Mouse (Mus musculus) hindbrain, embryonic 10.5 days (tissue): ENCODE results near the gene Inka1. TPM values are rescaled to one million over a fixed set of nuclear protein-coding genes. Genes with fewer than 3 reads are reported as not detected.

Experiments used
- DNase-seq: peaks from one replicate; pipeline ENCODE4 v3.0.0-alpha.2; 2017; ENCODE audit warnings: low spot score
- H3K27ac ChIP-seq: fragments of 300-500 bp; sonication (generic); 2 replicates; pipeline ENCODE4 v1.5.1; 2016; ENCODE audit warnings: mild to moderate bottlenecking, moderate library complexity
- H3K27me3 ChIP-seq: fragments of 300-500 bp; sonication (generic); 2 replicates; pipeline ENCODE4 v1.6.1; 2016; ENCODE audit warnings: mild to moderate bottlenecking; ENCODE audit not compliant: poor library complexity, insufficient read depth, severe bottlenecking
- H3K36me3 ChIP-seq: fragments of 300-500 bp; sonication (generic); 2 replicates; pipeline ENCODE4 v1.6.1; 2016; ENCODE audit warnings: mild to moderate bottlenecking, moderate library complexity
- H3K4me1 ChIP-seq: fragments of 300-500 bp; sonication (generic); replicated peaks from 2 replicates; pipeline ENCODE4 v1.6.1; 2016; ENCODE audit warnings: mild to moderate bottlenecking
- H3K4me3 ChIP-seq: fragments of 300-500 bp; sonication (generic); 2 replicates; pipeline ENCODE4 v1.5.1; 2016; ENCODE audit warnings: mild to moderate bottlenecking, moderate library complexity
- H3K9me3 ChIP-seq: fragments of 300-500 bp; sonication (generic); 2 replicates; pipeline ENCODE4 v1.6.1; 2016; ENCODE audit warnings: mild to moderate bottlenecking, moderate library complexity
- WGBS: fragments of 180-500 bp; shearing (Covaris S2); methylation state at CpG from one replicate; pipeline ENCODE4 v1.1.7; 2016; 5-methylcytosine and 5-hydroxymethylcytosine counted together
- polyA plus RNA-seq: library from polyadenylated mRNA; unstranded; fragments of >200 nt; fragmentation: Nextera tagmentation; extraction: Ambion mirVana; gene quantifications from 2 replicates; pipeline ENCODE4 v1.2.1, GENCODE M21; 2016

Inka1 gene
- polyA plus RNA-seq, 1 experiment from 2014 or later = 61.0 TPM

DNA sequence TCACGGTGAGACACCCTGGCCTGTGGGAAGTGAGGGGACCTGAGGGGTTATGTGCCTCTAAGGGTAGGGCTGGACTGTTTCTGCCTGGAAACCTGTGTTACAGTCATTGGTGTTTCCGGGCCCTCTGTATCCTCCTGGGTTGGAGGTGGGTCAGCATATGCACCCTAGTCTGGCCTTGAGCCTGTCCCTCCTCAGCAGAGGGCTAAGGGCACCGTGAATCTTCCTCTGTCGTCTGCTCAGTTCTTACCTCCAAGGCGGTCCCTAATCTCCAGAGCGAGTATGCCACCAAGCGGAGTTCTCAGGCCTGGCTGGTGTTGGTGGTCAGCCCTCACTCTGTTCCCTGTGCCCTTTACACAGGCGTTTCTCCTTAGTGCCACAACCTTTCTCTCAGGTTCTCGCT, 22.8 kb downstream of the Inka1 start:
- WGBS = 87% methylated on average over 9 of the region's 9 CpGs
- H3K9me3 ChIP-seq = no peaks in the 10 kb centered on the region
- H3K4me1 ChIP-seq = peaks cover 16% of the 10 kb centered on the region
- H3K27ac ChIP-seq = no peak overlapping the region
- peaks cover 98% of the 10 kb centered on the region for H3K36me3 ChIP-seq
- H3K4me3 ChIP-seq = no peak overlapping the region
- H3K27me3 ChIP-seq = no peaks in the 10 kb centered on the region
- no peak for DNase-seq

DNA sequence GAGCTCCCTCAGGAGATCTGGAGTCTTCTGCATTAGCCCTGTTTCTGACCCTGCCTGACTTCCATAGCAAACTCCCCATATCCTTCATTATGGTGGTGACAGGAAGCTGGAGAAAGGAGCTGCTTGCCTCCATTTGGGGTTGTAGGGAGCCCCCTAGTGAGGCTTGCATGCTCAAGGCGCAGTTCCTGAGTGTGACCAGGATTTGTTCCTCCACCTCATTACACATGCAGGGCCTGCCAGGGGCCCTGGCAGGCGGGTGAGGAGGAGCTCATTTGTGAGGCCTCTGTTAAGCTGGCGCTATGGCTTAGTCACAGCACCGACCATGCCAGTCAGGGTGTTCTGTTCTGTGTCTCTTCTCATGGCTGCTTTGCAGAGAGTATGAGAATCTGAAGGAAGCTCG, 23.8 kb downstream of the Inka1 start:
- Histone ChIP-seq H3K9me3 (no peaks in the 10 kb centered on the region), H3K4me1 (peaks cover 25% of the 10 kb centered on the region), H3K27me3 (no peaks in the 10 kb centered on the region), H3K36me3 (peaks cover 100% of the 10 kb centered on the region), H3K4me3 (no peak overlapping the region), H3K27ac (no peak overlapping the region)
- no peak for DNase-seq
- WGBS = 62% methylated on average over 5 of the region's 5 CpGs

DNA sequence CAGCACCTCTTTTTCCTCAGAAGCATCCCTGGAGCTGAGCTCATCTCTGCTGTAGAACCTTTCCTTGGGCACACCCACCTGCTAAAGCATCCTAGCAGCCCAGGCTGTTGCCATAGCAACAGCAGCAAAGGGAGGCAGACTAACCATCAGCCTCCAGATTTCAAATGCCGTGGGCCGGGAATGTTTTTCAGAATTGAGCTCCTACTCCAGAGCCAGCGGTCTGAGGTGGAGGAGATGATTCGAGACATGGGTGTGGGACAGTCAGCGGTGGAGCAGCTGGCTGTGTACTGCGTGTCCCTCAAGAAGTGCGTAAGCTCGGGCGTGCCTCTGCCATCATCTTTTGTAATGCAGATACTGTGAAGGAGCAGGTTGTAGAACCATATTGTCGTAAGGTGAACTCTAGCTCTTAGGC, 24.3 kb downstream of the Inka1 start:
- WGBS = 81% methylated on average over 10 of the region's 10 CpGs
- peaks cover 29% of the 10 kb centered on the region for H3K4me1 ChIP-seq
- no peak overlapping the region for H3K27ac ChIP-seq
- peaks cover 100% of the 10 kb centered on the region for H3K36me3 ChIP-seq
- H3K4me3 ChIP-seq = no peak overlapping the region
- H3K9me3 ChIP-seq = no peaks in the 10 kb centered on the region
- no peak for DNase-seq
- no peaks in the 10 kb centered on the region for H3K27me3 ChIP-seq

DNA sequence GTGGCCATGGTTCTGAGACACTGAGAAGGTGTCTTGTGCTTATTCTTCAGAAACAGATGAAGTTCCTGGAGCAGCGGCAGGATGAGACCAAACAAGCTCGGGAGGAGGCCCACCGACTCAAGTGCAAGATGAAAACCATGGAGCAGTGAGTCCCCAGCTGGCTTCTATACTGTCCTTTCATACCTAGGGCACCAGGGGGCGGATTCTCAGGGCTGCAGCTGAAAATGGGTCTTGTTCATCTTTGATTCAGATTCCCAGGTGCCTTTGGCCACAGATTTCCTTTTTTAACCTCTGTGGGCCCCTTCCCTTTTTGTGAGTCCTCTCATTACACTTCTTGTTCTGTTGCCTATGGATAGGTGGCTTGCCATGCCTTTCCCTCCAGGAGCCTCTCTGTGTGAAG, 24.8 kb downstream of the Inka1 start:
- H3K9me3 ChIP-seq = no peaks in the 10 kb centered on the region
- H3K36me3 ChIP-seq = peaks cover 100% of the 10 kb centered on the region
- DNase-seq = no peak
- no peaks in the 10 kb centered on the region for H3K27me3 ChIP-seq
- H3K4me1 ChIP-seq = peaks cover 30% of the 10 kb centered on the region
- no peak overlapping the region for H3K4me3 ChIP-seq
- H3K27ac ChIP-seq = no peak overlapping the region
- WGBS = 82% methylated on average over 4 of the region's 4 CpGs

DNA sequence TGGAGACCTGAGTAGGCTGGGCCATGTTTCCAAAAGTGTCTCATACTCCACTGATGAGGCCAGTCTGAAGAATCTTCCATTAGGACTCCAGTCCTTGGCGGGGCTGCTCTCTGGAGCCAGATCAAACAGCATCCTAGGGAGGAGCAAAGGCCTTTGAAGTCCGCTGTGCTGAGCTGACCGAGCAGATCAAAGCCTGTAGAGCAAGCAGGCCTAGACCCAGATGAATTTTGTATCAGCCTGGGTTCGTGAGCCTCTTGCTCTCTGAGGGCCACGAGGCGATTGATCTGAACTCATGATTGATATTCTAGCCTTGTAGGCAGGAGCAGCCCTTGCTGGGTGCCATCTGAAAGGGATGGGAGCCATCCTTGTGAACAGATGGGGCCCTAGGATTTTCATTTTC, 25.8 kb downstream of the Inka1 start:
- no peaks in the 10 kb centered on the region for H3K27me3 ChIP-seq
- peaks cover 35% of the 10 kb centered on the region for H3K4me1 ChIP-seq
- H3K27ac ChIP-seq = no peak overlapping the region
- DNase-seq = no peak
- H3K36me3 ChIP-seq = peaks cover 97% of the 10 kb centered on the region
- WGBS = 74% methylated on average over 6 of the region's 6 CpGs
- H3K4me3 ChIP-seq = no peak overlapping the region
- H3K9me3 ChIP-seq = no peaks in the 10 kb centered on the region

DNA sequence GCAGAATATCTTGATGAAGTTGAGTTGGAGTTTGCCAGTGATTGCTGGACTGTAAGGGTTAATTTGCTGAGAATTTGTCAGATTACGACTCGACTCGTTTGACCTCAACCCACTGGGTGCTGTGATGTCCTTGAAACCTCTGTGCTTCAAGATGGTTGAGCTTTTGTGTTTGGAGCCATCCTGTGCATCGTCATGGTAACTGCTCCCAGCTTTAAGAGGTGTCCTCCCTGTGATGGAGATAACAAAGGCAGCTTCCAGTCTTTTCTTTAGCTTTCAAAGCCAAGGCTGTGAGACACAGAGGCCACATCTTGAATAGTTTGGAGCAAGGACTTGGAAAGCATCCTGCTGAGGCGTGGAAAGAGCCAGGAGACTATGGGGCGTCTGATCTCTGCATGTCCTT, 28.5 kb downstream of the Inka1 start:
- Histone ChIP-seq H3K27ac (peak overlapping the region; percentile 30; the same call in 1 of the 2 replicates), H3K9me3 (no peaks in the 10 kb centered on the region), H3K4me3 (no peak overlapping the region), H3K4me1 (peaks cover 38% of the 10 kb centered on the region), H3K27me3 (no peaks in the 10 kb centered on the region), H3K36me3 (peaks cover 75% of the 10 kb centered on the region)
- DNase-seq = no peak
- 43% methylated on average over 6 of the region's 6 CpGs for WGBS

DNA sequence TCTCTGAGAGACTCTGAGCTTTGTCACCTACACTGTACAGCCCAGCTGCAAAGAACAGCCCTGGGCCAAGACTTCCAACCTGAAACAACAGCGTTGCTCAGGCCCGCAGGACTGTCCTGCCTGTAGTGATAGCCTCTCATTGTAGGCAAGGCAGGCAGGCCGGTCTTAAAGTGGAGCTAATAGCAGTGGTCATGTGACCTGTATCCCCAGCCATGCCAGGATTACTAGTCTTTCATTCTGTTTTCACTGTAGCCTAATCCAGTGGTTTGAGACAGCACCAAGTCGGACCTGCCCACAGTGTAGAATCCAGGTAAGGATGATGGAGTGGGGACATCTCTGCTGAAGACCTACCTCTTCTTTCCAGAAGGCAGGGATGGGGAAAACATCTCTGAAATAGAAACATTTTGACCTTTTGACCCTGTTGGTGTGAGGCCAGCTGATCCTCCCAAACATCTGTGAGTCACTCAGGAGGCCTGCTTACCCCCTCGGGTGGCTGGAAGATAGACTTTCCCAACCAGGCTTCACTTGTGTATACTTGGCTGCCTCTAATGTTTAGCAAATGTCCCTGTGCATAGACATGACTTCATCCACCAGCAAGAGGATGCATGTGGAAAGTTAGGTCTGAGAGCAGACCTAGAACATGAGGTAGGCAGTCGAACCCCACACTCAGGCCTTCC, 29.9 kb downstream of the Inka1 start:
- Histone ChIP-seq H3K36me3 (peaks cover 61% of the 10 kb centered on the region), H3K9me3 (no peaks in the 10 kb centered on the region), H3K4me1 (peaks cover 38% of the 10 kb centered on the region), H3K4me3 (no peak overlapping the region), H3K27ac (no peak overlapping the region), H3K27me3 (no peaks in the 10 kb centered on the region)
- WGBS = 84% methylated on average over 6 of the region's 6 CpGs
- no peak for DNase-seq

DNA sequence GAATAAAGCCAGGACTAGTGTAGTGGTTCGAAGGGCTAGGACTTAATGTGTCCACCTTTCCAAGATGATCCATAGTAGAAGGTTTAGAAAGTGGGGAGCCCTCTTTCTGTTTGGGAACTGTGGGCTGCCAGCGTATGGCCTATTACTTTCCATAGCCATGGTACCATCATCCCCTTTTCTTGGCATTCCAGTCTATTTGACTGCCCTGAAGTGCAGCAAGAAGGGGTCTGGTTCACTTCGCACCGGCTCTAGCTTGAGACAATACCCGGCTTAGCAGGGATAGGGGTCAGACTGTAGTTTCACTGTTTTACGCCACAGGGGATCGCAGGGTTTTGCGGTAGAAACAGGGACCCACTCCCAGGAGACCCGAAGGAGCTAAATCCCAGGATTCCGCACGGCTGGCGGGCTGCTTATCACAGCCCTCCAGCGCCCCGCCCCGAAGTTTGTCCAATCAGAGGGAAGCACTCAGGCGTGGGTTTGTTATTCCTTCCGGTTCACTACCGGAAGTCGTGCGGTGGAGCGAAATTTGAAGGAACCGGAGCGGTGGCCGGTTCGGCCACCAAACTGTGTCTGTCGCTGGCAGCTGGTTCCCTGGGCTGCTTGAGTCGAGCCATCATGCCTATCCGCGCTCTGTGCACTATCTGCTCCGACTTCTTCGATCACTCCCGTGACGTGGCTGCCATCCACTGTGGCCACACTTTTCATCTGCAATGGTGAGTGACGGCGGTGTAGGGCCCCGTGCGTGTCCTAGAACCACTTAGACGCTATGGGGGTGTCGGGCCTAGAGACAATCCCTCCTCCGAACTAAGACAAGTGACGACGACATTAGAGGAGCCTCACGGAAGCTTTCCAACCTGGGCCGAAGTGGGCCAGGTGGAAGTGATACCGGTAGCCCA, 35.0 kb downstream of the Inka1 start:
- DNase-seq = peak; percentile 93
- peaks cover 36% of the 10 kb centered on the region for H3K36me3 ChIP-seq
- H3K4me1 ChIP-seq = peaks cover 26% of the 10 kb centered on the region
- H3K27ac ChIP-seq = peak overlapping the region; percentile 91
- no peaks in the 10 kb centered on the region for H3K27me3 ChIP-seq
- WGBS = 13% methylated on average over 45 of the region's 45 CpGs
- peak overlapping the region; percentile 86 for H3K4me3 ChIP-seq
- H3K9me3 ChIP-seq = no peaks in the 10 kb centered on the region

DNA sequence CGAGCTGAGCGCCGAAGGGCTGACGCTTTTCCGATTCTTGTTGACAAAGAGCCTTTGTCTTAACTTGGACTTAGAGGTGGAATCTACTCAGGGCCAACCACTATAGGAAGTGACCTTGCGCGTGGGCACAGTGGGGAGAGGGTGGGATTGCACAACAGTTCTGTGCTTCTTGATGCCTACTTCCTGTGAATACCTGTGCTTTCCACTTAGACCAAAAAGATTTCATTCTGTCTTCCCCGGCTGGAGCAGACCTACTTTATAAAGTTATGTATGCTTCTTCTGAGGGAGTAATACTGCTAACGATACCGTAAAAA, 35.8 kb downstream of the Inka1 start, which contains the start of gene Traip:
Traip (plus strand) TSS at position 215 of the 314 bp plus-strand sequence.
- WGBS = 90% methylated on average over 10 of the region's 10 CpGs
- Histone ChIP-seq H3K4me3 (peak within 1 kb of the TSS; percentile 86), H3K27ac (peak within 1 kb of the TSS; percentile 91), H3K36me3 (peaks cover 32% of the 10 kb centered on the region), H3K4me1 (peaks cover 23% of the 10 kb centered on the region), H3K9me3 (no peaks in the 10 kb centered on the region), H3K27me3 (no peaks in the 10 kb centered on the region)
- no peak for DNase-seq

DNA sequence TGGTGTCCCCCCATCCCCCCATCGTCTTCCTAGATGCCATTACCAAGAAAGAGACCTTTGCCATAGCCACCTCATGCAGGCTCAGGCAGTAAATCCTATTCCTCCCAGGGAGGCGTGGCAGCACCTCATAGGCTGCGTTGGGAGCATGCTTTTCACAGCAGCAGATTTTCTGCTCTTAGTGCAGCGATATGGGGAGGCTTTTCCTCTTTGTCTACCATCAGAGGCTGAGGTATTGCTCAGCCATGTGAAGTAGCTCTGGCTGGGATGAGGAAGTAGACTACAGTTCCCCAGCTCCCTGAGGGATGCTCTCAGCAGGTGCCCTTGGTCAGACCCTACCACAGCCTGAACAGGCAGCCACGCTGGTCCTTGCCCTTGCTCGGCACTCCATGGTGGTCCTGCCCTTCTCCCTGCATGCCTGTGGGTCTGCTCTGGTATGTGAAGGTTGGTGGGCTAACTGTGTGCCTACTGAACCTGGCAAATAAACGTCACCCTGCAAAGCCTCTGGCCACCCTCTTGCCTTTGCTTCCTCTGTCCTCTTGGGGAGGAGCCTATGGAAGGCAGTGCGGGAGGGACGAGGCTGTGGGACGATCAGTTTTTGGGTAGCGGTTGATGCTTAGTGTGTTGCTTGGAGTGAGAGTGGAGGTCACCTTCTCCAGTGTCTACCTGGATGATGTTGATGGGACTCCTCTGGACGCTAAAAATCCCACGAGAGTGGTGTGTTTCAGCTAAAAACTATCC, 36.3 kb downstream of the Inka1 start:
- Histone ChIP-seq H3K4me1 (peaks cover 23% of the 10 kb centered on the region), H3K27me3 (no peaks in the 10 kb centered on the region), H3K27ac (no peak overlapping the region), H3K36me3 (peaks cover 32% of the 10 kb centered on the region), H3K9me3 (no peaks in the 10 kb centered on the region), H3K4me3 (no peak overlapping the region)
- DNase-seq = no peak
- 82% methylated on average over 13 of the region's 13 CpGs for WGBS

DNA sequence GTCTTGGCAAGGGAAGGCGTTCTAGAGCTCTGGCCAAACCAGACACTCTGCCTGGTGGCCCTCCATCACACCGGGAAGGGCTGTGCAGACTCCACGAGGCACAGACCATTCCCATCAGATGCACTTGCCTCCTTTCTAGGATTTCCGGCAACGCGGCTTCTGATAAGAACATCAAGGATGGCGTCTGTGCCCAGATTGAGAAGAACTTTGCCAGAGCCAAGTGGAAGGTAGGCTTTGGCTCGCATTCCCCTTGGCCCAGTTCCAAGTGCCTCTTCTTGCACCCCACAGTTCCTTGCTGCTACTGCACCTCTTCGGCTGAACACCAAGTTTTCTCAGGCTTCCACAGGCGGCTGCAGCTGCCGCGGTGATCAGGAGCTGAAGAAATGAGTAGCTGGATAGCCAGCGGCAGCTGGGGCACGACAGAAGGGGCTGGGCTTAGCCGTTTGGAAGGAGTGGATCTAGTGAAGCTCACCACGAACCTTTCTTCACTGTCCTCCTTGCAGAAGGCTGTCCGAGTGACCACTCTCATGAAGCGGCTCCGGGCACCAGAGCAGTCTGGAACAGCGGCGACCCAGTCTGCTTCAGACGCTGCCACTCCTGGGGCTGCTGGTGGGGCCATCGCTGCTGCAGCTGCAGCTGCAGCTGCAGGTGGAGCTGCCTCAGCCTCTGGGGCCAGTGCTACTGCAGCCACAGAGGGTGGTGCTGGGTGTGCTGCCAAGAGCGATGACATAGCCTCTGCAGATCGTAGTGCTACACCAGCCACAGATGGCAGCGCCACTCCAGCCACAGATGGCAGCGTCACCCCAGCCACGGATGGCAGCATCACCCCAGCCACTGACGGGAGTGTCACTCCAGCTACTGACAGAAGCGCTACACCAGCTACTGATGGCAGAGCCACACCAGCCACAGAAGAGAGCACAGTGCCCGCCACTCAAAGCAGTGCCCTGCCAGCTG, 38.2 kb downstream of the Inka1 start:
- no peak overlapping the region for H3K27ac ChIP-seq
- H3K9me3 ChIP-seq = no peaks in the 10 kb centered on the region
- H3K4me3 ChIP-seq = no peak overlapping the region
- no peaks in the 10 kb centered on the region for H3K27me3 ChIP-seq
- peaks cover 26% of the 10 kb centered on the region for H3K36me3 ChIP-seq
- peaks cover 22% of the 10 kb centered on the region for H3K4me1 ChIP-seq
- 91% methylated on average over 31 of the region's 31 CpGs for WGBS
- no peak for DNase-seq

DNA sequence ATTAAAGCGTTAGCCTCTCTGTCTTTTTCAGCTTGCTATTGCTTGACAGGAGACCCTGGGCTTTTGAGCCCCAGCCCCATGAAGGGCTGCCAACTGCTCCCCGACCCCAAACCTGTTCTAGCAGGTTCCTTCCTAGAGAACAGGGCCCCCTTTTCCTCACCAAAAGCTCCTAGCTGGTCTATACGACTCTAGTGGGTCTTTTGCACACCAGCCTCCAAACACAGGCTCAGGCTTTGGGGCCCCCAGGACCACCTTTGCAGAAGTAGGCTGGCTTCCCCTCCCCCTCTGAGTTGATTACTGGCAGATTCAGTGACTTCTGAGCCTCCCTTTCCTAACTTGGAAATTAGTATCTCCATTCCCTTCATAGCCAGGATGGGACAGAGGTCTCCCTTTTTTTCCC, 48.8 kb downstream of the Inka1 start:
- Histone ChIP-seq H3K4me1 (peaks cover 36% of the 10 kb centered on the region), H3K36me3 (no peaks in the 10 kb centered on the region), H3K4me3 (peak overlapping the region; percentile 69), H3K27ac (peak overlapping the region; percentile 87), H3K9me3 (no peaks in the 10 kb centered on the region), H3K27me3 (peaks cover 52% of the 10 kb centered on the region)
- WGBS = 1% methylated on average over 3 of the region's 3 CpGs
- DNase-seq = no peak
